Mouse (Mus musculus) liver, postnatal 0 days (tissue): ENCODE measurements around the gene Fam81b.

Experiments
- CTCF ChIP-seq: sonication (generic); IDR thresholded peaks from 2 replicates; pipeline ENCODE4 v1.5.1; 2016; ENCODE audit warnings: antibody characterized with exemption, low read depth
- EP300 ChIP-seq: IDR thresholded peaks from 2 replicates; pipeline ENCODE4 v1.6.1; 2016; ENCODE audit warnings: antibody characterized with exemption, low read depth, mild to moderate bottlenecking

DNA sequence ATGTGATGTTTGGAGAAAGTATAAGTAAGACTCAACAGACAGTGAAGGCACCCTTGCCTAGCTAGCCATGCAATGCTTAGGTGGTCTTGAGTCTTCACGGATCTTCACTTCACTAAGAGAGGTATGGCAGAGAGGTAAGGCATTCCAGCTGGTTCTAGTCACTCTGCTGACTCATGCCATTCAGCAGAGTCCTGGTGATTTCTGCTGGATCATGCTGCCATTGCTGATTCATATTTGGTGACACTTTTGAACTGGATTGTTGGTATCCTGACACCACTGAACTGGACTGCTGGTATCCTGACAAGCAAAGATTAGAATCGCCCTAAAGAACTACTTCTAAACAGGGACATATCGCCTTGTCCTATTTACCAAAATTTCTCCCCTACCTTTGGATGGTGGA lies 20.3 kb downstream of the Fam81b start:
- no peak for TF ChIP-seq CTCF
- no peak for TF ChIP-seq EP300
